ENCODE assay signal across 20 mouse cellular contexts in genomic region chr3:134368591-134368990, GRCm38 (mm10).
A peak's percentile ranks its signal among the peaks of the same experiment; 100 is the strongest.
DNase-seq lines count a peak whose midpoint lies in the region; ATAC-seq lines count a peak whose summit lies in the region.
"Had no signal": no experiment of that assay in that cellular context is flagged by ENCODE, and none has a peak within 500 bp of the region (broad histone marks: within the 10 kb centered on the region; RNA-seq: fewer than 3 reads in every experiment).

No protein-coding gene starts in this region.

- H3K27me3 ChIP-seq in forebrain, embryonic 14.5 days (replicated peaks; ENCODE audit: control insufficient read depth, insufficient read depth, low read length) = no peaks in the 10 kb centered on the region
- no peaks in the 10 kb centered on the region for H3K27me3 ChIP-seq in forebrain, embryonic 15.5 days
- no peaks in the 10 kb centered on the region for H3K27me3 ChIP-seq in neural tube, embryonic 12.5 days (replicated peaks)
- no peaks in the 10 kb centered on the region for H3K27me3 ChIP-seq in limb, embryonic 10.5 days (ENCODE audit: low read depth, poor library complexity, severe bottlenecking)
- H3K27me3 ChIP-seq: heart, embryonic 15.5 days; hindbrain, embryonic 13.5 days had no signal

- no peaks in the 10 kb centered on the region for H3K9me3 ChIP-seq in forebrain, embryonic 14.5 days (replicated peaks; ENCODE audit: control insufficient read depth, low read length)
- no peaks in the 10 kb centered on the region for H3K9me3 ChIP-seq in forebrain, embryonic 15.5 days
- H3K9me3 ChIP-seq in neural tube, embryonic 12.5 days = no peaks in the 10 kb centered on the region
- H3K9me3 ChIP-seq in limb, embryonic 10.5 days (replicated peaks) = no peaks in the 10 kb centered on the region
- H3K9me3 ChIP-seq: embryonic facial prominence, embryonic 10.5 days; G1E; heart, embryonic 15.5 days; hindbrain, embryonic 13.5 days had no signal

- no peak overlapping the region for H3K9ac ChIP-seq in forebrain, embryonic 14.5 days (ENCODE audit: low read length)
- H3K9ac ChIP-seq in forebrain, embryonic 15.5 days (replicated peaks) = no peak overlapping the region
- H3K9ac ChIP-seq in neural tube, embryonic 12.5 days = no peak overlapping the region
- H3K9ac ChIP-seq: heart, embryonic 15.5 days; hindbrain, embryonic 13.5 days had no signal

- ATAC-seq in forebrain, embryonic 14.5 days = 0 out of 2 replicates have a peak, but pooled peaks have one; percentile 12
- ATAC-seq in forebrain, embryonic 15.5 days (replicated peaks) = no peak
- ATAC-seq in neural tube, embryonic 12.5 days (ENCODE audit: low FRiP score, low read depth) = peak; percentile 52; the same call in 1 of the 2 replicates
- ATAC-seq: CD4-positive, CD25-positive, alpha-beta regulatory T cell, adult 4 months had no signal

- no peak overlapping the region for H3K27ac ChIP-seq in forebrain, embryonic 14.5 days (ENCODE audit: low read depth, low read length)
- H3K27ac ChIP-seq in forebrain, embryonic 15.5 days (replicated peaks) = no peak overlapping the region
- H3K27ac ChIP-seq in neural tube, embryonic 12.5 days = no peak overlapping the region
- H3K27ac ChIP-seq in limb, embryonic 10.5 days = peak overlapping the region; percentile 64
- H3K27ac ChIP-seq: embryonic facial prominence, embryonic 10.5 days; heart, embryonic 15.5 days; hindbrain, embryonic 13.5 days; hindbrain, postnatal 0 days had no signal

- peak; percentile 14 for DNase-seq in embryo, embryonic 10.5 days (ENCODE audit: low spot score)
- DNase-seq in embryo, embryonic 10 days (ENCODE audit: low spot score) = no peak
- DNase-seq in forebrain, embryonic 14.5 days (ENCODE audit: low spot score) = no peak
- no peak for DNase-seq in neural tube, embryonic 10.5 days (ENCODE audit: extremely low spot score, low spot score)
- DNase-seq in limb, embryonic 10.5 days (ENCODE audit: low spot score) = no peak
- DNase-seq: adrenal gland, adult 8-10 months; adrenal gland, postnatal 36 days; B cell, adult 2 months; cerebellum, adult 2 months; cerebellum, postnatal 10 days; gastrocnemius, postnatal 36 days had no signal

- H3K4me1 ChIP-seq in forebrain, embryonic 14.5 days (ENCODE audit: control insufficient read depth, insufficient read depth, low read length) = no peaks in the 10 kb centered on the region
- H3K4me1 ChIP-seq in forebrain, embryonic 15.5 days = no peaks in the 10 kb centered on the region
- peaks cover 10% of the 10 kb centered on the region for H3K4me1 ChIP-seq in neural tube, embryonic 12.5 days
- peaks cover 11% of the 10 kb centered on the region for H3K4me1 ChIP-seq in limb, embryonic 10.5 days
- H3K4me1 ChIP-seq: heart, embryonic 15.5 days had no signal

- H3K4me2 ChIP-seq in forebrain, embryonic 14.5 days (ENCODE audit: low read length) = no peak overlapping the region
- no peak overlapping the region for H3K4me2 ChIP-seq in forebrain, embryonic 15.5 days (replicated peaks)
- H3K4me2 ChIP-seq in neural tube, embryonic 12.5 days (replicated peaks) = no peak overlapping the region
- H3K4me2 ChIP-seq: heart, embryonic 11.5 days; heart, embryonic 15.5 days; hindbrain, embryonic 13.5 days had no signal

- no peaks in the 10 kb centered on the region for H3K36me3 ChIP-seq in forebrain, embryonic 14.5 days (ENCODE audit: control insufficient read depth, insufficient read depth, low read length)
- no peaks in the 10 kb centered on the region for H3K36me3 ChIP-seq in forebrain, embryonic 15.5 days
- H3K36me3 ChIP-seq in neural tube, embryonic 12.5 days = no peaks in the 10 kb centered on the region
- H3K36me3 ChIP-seq in limb, embryonic 10.5 days = no peaks in the 10 kb centered on the region
- H3K36me3 ChIP-seq: embryonic facial prominence, embryonic 10.5 days; G1E; heart, embryonic 15.5 days; hindbrain, embryonic 13.5 days had no signal

- no peak overlapping the region for H3K4me3 ChIP-seq in forebrain, embryonic 14.5 days (ENCODE audit: low read depth, low read length)
- H3K4me3 ChIP-seq in forebrain, embryonic 15.5 days = no peak overlapping the region
- H3K4me3 ChIP-seq in neural tube, embryonic 12.5 days = no peak overlapping the region
- no peak overlapping the region for H3K4me3 ChIP-seq in limb, embryonic 10.5 days
- H3K4me3 ChIP-seq: embryonic facial prominence, embryonic 10.5 days; heart, embryonic 15.5 days; hindbrain, embryonic 13.5 days had no signal
